Mouse (Mus musculus) adrenal gland, postnatal 0 days (tissue): Measurements from ENCODE around the gene Lime1. TPM values are rescaled to one million over a fixed set of nuclear protein-coding genes. Genes with fewer than 3 reads are reported as not detected.

Experiments used
- polyA plus RNA-seq: library from polyadenylated mRNA; unstranded; fragments of >200 nt; fragmentation: Nextera tagmentation; extraction: Ambion mirVana; gene quantifications from 2 replicates; pipeline ENCODE4 v1.2.1, GENCODE M21; 2015

Lime1 gene
- 9.4 and 10.7 TPM in 2 replicates for polyA plus RNA-seq

DNA sequence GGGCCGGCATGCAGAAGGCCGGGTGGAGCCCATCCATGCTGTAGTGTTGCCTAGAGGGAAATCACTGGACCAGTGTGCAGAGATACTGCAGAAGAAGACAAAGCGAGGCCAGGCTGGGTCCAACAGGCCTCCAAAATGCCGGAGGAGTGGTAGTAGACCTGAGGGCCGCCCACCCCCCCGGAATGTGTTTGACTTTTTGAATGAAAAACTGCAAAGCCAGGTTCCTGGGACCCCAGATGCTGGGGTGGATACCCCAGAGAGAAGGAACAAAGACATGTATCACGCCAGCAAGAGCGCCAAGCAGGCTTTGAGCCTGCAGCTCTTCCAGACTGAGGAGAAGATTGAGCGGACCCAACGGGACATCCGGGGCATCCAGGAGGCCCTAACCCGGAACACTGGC, at the start of gene Lime1:
Gene Lime1 (plus strand): TSS at position 301 of the 400 bp plus-strand sequence.

DNA sequence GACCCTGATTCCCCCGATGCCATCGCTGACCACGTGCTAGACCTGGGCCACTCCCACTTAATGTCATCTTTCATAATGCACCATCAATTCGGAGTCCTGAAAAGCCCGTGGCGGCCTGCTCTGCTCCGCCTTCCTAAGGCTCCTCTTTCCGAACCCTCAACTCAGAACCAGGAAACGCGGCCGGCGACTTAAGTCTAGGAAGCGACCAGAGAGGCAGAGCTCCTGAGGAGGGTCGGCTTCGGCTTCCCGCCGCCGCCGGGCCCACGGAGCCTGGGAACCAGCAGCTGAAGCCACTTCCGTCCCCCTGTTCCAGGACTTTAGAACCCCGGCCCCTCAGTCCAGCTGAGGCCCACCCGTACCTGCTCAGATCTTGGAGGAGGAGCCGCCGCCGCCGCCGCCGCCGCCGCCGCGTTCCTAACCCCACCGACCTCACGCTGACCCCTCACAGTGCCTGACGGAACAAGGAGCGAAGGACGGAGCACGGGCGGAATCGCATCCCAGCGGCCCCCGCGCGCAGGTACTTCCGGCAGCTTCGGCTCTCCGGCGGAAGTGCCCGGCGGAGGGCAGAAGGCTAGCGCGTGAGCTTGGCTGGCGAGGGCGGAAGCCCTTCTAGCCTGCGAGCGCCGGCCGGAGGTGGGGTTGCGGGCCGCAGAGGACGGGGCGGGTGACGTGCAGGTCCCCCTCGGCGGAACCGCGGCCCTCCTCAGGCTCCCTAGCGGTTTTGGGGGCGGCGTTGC, 14.8 kb upstream of the Lime1 start, which contains the start of the genes Zgpat and Arfrp1:
Gene Zgpat (plus strand): TSS at position 69 of the 737 bp plus-strand sequence.
Gene Arfrp1 (minus strand): TSS at position 545 of the 737 bp plus-strand sequence.

Other genes starting within 250 kb of the Lime1 start
- gene Kcnq2, start 244.8 kb upstream of the Lime1 start, polyA plus RNA-seq: 3.5 and 8.4 TPM in 2 replicates
- gene Eef1a2, start 223.1 kb upstream of the Lime1 start, polyA plus RNA-seq: 2.8 and 7.1 TPM in 2 replicates
- 216 TPM in 2 replicates for gene Ppdpf, start 192.8 kb upstream of the Lime1 start, polyA plus RNA-seq
- gene Ptk6, start 177.3 kb upstream of the Lime1 start, polyA plus RNA-seq: 0.05 TPM in 1 of 2 replicates, not detected in the other
- 0.25 and 0.57 TPM in 2 replicates for gene Srms, start 166.9 kb upstream of the Lime1 start, polyA plus RNA-seq
- 0.41 TPM in 1 of 2 replicates, not detected in the other for gene Fndc11, start 160.1 kb upstream of the Lime1 start, polyA plus RNA-seq
- gene Helz2, start 138.1 kb upstream of the Lime1 start, polyA plus RNA-seq: 0.93 and 1.5 TPM in 2 replicates
- 7.2 and 8.2 TPM in 2 replicates for gene Gmeb2, start 92.0 kb upstream of the Lime1 start, polyA plus RNA-seq
- gene Stmn3, start 65.6 kb upstream of the Lime1 start, polyA plus RNA-seq: 90.5 and 285 TPM in 2 replicates
- gene Rtel1, start 60.3 kb upstream of the Lime1 start, polyA plus RNA-seq: 12.9 and 16.5 TPM in 2 replicates
- gene Zgpat, start 15.2 kb upstream of the Lime1 start, polyA plus RNA-seq: 16.2 and 28.2 TPM in 2 replicates
- 31.9 and 39.6 TPM in 2 replicates for gene Arfrp1, start 14.7 kb upstream of the Lime1 start, polyA plus RNA-seq
- 12.8 and 16.5 TPM in 2 replicates for gene Zbtb46, start 79.3 kb downstream of the Lime1 start, polyA plus RNA-seq
- 0.26 TPM in 1 of 2 replicates, not detected in the other for gene Abhd16b, start 113.1 kb downstream of the Lime1 start, polyA plus RNA-seq
- 209 and 229 TPM in 2 replicates for gene Tpd52l2, start 117.1 kb downstream of the Lime1 start, polyA plus RNA-seq
- gene Dnajc5, start 140.4 kb downstream of the Lime1 start, polyA plus RNA-seq: 47.4 and 56.3 TPM in 2 replicates
- 42.5 and 70.6 TPM in 2 replicates for gene Uckl1, start 204.8 kb downstream of the Lime1 start, polyA plus RNA-seq
- 29.2 and 43.1 TPM in 2 replicates for gene Prpf6, start 211.8 kb downstream of the Lime1 start, polyA plus RNA-seq
- gene Zfp512b, start 212.7 kb downstream of the Lime1 start, polyA plus RNA-seq: 29.7 and 35.5 TPM in 2 replicates
- gene Samd10, start 219.1 kb downstream of the Lime1 start, polyA plus RNA-seq: 21.4 and 21.8 TPM in 2 replicates